ENCODE assay signal across 16 mouse cellular contexts in the genomic region with DNA sequence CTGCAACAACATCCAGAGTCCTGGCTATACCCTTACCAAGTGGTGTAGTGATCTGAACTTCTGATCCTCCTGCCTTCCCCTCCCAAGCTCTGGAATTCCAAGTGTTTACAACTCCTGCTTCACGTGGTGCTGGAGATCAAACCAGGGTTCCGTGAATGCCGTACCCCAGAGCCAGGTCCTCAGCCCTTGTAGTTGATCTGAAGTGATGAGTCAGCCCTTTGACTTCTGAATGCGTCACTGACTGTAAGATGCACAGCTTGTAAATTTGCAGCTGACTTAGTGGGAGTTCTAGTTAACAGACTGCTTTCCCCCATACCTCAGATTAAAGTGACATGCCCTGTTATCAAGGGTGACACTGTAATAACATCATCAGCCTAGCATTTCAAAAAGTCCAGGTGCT. TPM values are rescaled to one million over a fixed set of nuclear protein-coding genes. Genes with fewer than 3 reads are reported as not detected.
DNase-seq lines count a peak whose midpoint lies in the region; ATAC-seq and TF ChIP-seq lines count a peak whose summit lies in the region.
"Had no signal": no experiment of that assay in that cellular context is flagged by ENCODE, and none has a peak within 500 bp of the region (broad histone marks: within the 10 kb centered on the region; RNA-seq: fewer than 3 reads in every experiment).

No protein-coding gene starts in this region.

- H3K4me3 ChIP-seq in heart, postnatal 0 days (ENCODE audit: low read depth, low read length) = no peak overlapping the region
- H3K4me3 ChIP-seq in MEL (ENCODE audit: control insufficient read depth in 1 of 2, insufficient read depth in 1 of 2, low read depth in 2 of 2, low read length in 2 of 2) (no peak overlapping the region), myocyte (no peak overlapping the region)
- no peak overlapping the region for H3K4me3 ChIP-seq in intestine, embryonic 16.5 days (ENCODE audit: low read length)
- H3K4me3 ChIP-seq in hindbrain, embryonic 10.5 days = no peak overlapping the region
- H3K4me3 ChIP-seq: embryonic facial prominence, embryonic 15.5 days; liver, embryonic 13.5 days had no signal

- no peak overlapping the region for H3K9ac ChIP-seq in heart, postnatal 0 days (replicated peaks; ENCODE audit: low read depth, low read length)
- no peak overlapping the region for H3K9ac ChIP-seq in MEL (ENCODE audit: control insufficient read depth, low read depth, low read length, poor library complexity, severe bottlenecking)
- no peak overlapping the region for H3K9ac ChIP-seq in intestine, embryonic 16.5 days (ENCODE audit: low read depth, low read length)
- H3K9ac ChIP-seq: embryonic facial prominence, embryonic 15.5 days; liver, embryonic 13.5 days had no signal

- H3K4me1 ChIP-seq in heart, postnatal 0 days (ENCODE audit: control insufficient read depth, insufficient read depth) = peaks cover 74% of the 10 kb centered on the region
- H3K4me1 ChIP-seq in MEL (ENCODE audit: control insufficient read depth in 1 of 2, insufficient read depth in 2 of 2, low read length in 2 of 2) = peaks cover 8 to 31% of the 10 kb centered on the region in 2 experiments
- peaks cover 85% of the 10 kb centered on the region for H3K4me1 ChIP-seq in intestine, embryonic 16.5 days (ENCODE audit: control insufficient read depth, insufficient read depth, low read length)
- H3K4me1 ChIP-seq in hindbrain, embryonic 10.5 days (replicated peaks) = peaks cover 85% of the 10 kb centered on the region

- H3K4me2 ChIP-seq in heart, postnatal 0 days (ENCODE audit: low read depth, low read length) = no peak overlapping the region
- H3K4me2 ChIP-seq in intestine, embryonic 16.5 days (ENCODE audit: low read depth, low read length) = no peak overlapping the region
- peak overlapping the region; percentile 74 for H3K4me2 ChIP-seq in myocyte (ENCODE audit: low read depth)
- H3K4me2 ChIP-seq: liver, embryonic 13.5 days had no signal

- H3K27me3 ChIP-seq in heart, postnatal 0 days (ENCODE audit: control insufficient read depth, insufficient read depth, low read length) = no peaks in the 10 kb centered on the region
- H3K27me3 ChIP-seq in MEL (ENCODE audit: control insufficient read depth in 1 of 2, insufficient read depth in 2 of 2, low read length in 2 of 2) (no peaks in the 10 kb centered on the region), myocyte (ENCODE audit: control insufficient read depth, insufficient read depth, insufficient read length) (no peaks in the 10 kb centered on the region)
- no peaks in the 10 kb centered on the region for H3K27me3 ChIP-seq in intestine, embryonic 16.5 days (replicated peaks; ENCODE audit: control insufficient read depth, insufficient read depth, low read length)
- H3K27me3 ChIP-seq in hindbrain, embryonic 10.5 days (ENCODE audit: insufficient read depth, poor library complexity, severe bottlenecking) = no peaks in the 10 kb centered on the region
- H3K27me3 ChIP-seq: CH12.LX; embryonic facial prominence, embryonic 15.5 days; liver, embryonic 13.5 days had no signal

- H3ac ChIP-seq in myocyte (ENCODE audit: control insufficient read depth, insufficient read length) = no peak overlapping the region

- no peaks in the 10 kb centered on the region for H3K9me3 ChIP-seq in heart, postnatal 0 days (replicated peaks; ENCODE audit: control insufficient read depth, low read length)
- no peaks in the 10 kb centered on the region for H3K9me3 ChIP-seq in MEL (replicated peaks; ENCODE audit: insufficient read depth, low read length)
- no peaks in the 10 kb centered on the region for H3K9me3 ChIP-seq in intestine, embryonic 16.5 days (ENCODE audit: control insufficient read depth, low read length)
- no peaks in the 10 kb centered on the region for H3K9me3 ChIP-seq in hindbrain, embryonic 10.5 days
- H3K9me3 ChIP-seq: embryonic facial prominence, embryonic 15.5 days; liver, embryonic 13.5 days had no signal

- TF ChIP-seq POLR2A in MEL (IDR thresholded peaks at IDR 0.05; ENCODE audit: control insufficient read depth in 1 of 2, insufficient read depth in 1 of 2, low read depth in 1 of 2, low read length in 2 of 2, poor library complexity in 1 of 2) = no peak
- TF ChIP-seq POLR2A in myocyte (IDR thresholded peaks at IDR 0.05; ENCODE audit: insufficient read length, low read depth) = no peak

- TF ChIP-seq CTCF in heart, postnatal 0 days (IDR thresholded peaks at IDR 0.05; ENCODE audit: low read depth) = no peak
- TF ChIP-seq CTCF in MEL (IDR thresholded peaks at IDR 0.05 in 2 of 3, conservative IDR thresholded peaks at IDR 0.05 in 1 of 3; ENCODE audit: control insufficient read depth in 1 of 3, insufficient read depth in 1 of 3, low read depth in 2 of 3, low read length in 3 of 3, poor library complexity in 1 of 3, severe bottlenecking in 1 of 3) = no peak

- H3K79me2 ChIP-seq in MEL (ENCODE audit: control insufficient read depth, insufficient read depth, low read length, poor library complexity) (peaks cover 78% of the 10 kb centered on the region), myocyte (ENCODE audit: control insufficient read depth, insufficient read depth) (peaks cover 87% of the 10 kb centered on the region)

- no peak for DNase-seq in heart, postnatal 0 days (ENCODE audit: low spot score)
- no peak for DNase-seq in heart, adult 18-20 months
- DNase-seq in MEL (ENCODE audit: low read depth, low spot score) = peak; percentile 39
- DNase-seq in hindbrain, embryonic 10.5 days (ENCODE audit: low spot score) = no peak
- no peak for DNase-seq in testis, postnatal 14 days (ENCODE audit: low spot score)
- no peak for DNase-seq in embryo, embryonic 9.5 days (ENCODE audit: extremely low spot score)
- DNase-seq: cerebellum, postnatal 36 days; heart, postnatal 4 days; kidney, adult 2 months; liver, embryonic 13.5 days had no signal

- no peaks in the 10 kb centered on the region for H3K36me3 ChIP-seq in heart, postnatal 0 days (replicated peaks; ENCODE audit: control insufficient read depth, insufficient read depth, low read length)
- H3K36me3 ChIP-seq in MEL (ENCODE audit: control insufficient read depth in 1 of 2, insufficient read depth in 2 of 2, low read length in 2 of 2) (peaks cover 0 to 28% of the 10 kb centered on the region in 2 experiments; a peak in 2 of 4 replicates), myocyte (ENCODE audit: control insufficient read depth, insufficient read depth) (no peaks in the 10 kb centered on the region)
- no peaks in the 10 kb centered on the region for H3K36me3 ChIP-seq in intestine, embryonic 16.5 days (ENCODE audit: control insufficient read depth, insufficient read depth, low read length)
- no peaks in the 10 kb centered on the region for H3K36me3 ChIP-seq in hindbrain, embryonic 10.5 days
- H3K36me3 ChIP-seq: embryonic facial prominence, embryonic 15.5 days; liver, embryonic 13.5 days had no signal

- WGBS in heart, postnatal 0 days = 20% methylated on average over 4 of the region's 4 CpGs
- WGBS in intestine, embryonic 16.5 days = 13% methylated on average over 4 of the region's 4 CpGs
- WGBS in hindbrain, embryonic 10.5 days = 48% methylated on average over 4 of the region's 4 CpGs

- 0 out of 2 replicates have a peak, but pooled peaks have one; percentile 11 for ATAC-seq in heart, postnatal 0 days (ENCODE audit: insufficient read depth, low read depth)
- peak; percentile 41 for ATAC-seq in intestine, embryonic 16.5 days
- ATAC-seq: activated CD4-positive, CD25-positive, alpha-beta regulatory T cell, adult 4 months; forebrain, embryonic 16.5 days had no signal

- H3K27ac ChIP-seq in heart, postnatal 0 days (ENCODE audit: low read depth) = peak overlapping the region; percentile 26; the same call in 1 of the 2 replicates
- no peak overlapping the region for H3K27ac ChIP-seq in MEL (ENCODE audit: control insufficient read depth, low read depth, low read length)
- H3K27ac ChIP-seq in intestine, embryonic 16.5 days (ENCODE audit: low read length) = 0 out of 2 replicates have a peak overlapping the region, but pooled peaks have one; percentile 10
- no peak overlapping the region for H3K27ac ChIP-seq in hindbrain, embryonic 10.5 days
- H3K27ac ChIP-seq: liver, embryonic 13.5 days had no signal

- TF ChIP-seq EP300 in heart, postnatal 0 days (IDR thresholded peaks at IDR 0.05; ENCODE audit: low read depth) = no peak
- TF ChIP-seq EP300 in MEL (IDR thresholded peaks at IDR 0.05; ENCODE audit: low read depth in 1 of 2, low read length in 2 of 2) = no peak

- TF ChIP-seq RAD21 in MEL (IDR thresholded peaks at IDR 0.05; ENCODE audit: low read depth, low read length) = no peak

TF ChIP-seq in MEL, 35 proteins besides CTCF, POLR2A, EP300 and RAD21:
- TF ChIP-seq ZC3H11A (IDR thresholded peaks at IDR 0.05; ENCODE audit: low read depth, low read length) (no peak), MAFK (IDR thresholded peaks at IDR 0.05; ENCODE audit: borderline replicate concordance, low read depth, low read length) (0 out of 2 replicates have a peak, but pooled peaks have one; percentile 53), UBTF (IDR thresholded peaks at IDR 0.05; ENCODE audit: borderline replicate concordance, insufficient read depth, low read depth, low read length) (no peak), ETS1 (IDR thresholded peaks at IDR 0.05; ENCODE audit: low read depth, low read length) (peak; percentile 75), TAL1 (IDR thresholded peaks at IDR 0.05; ENCODE audit: low read length) (no peak)

TF ChIP-seq in myocyte, 11 proteins besides CTCF, POLR2A, EP300 and RAD21:
- no peak for TF ChIP-seq SRF (IDR thresholded peaks at IDR 0.05; ENCODE audit: control insufficient read depth, insufficient read length, low read depth)
- TF ChIP-seq USF1 (IDR thresholded peaks at IDR 0.05; ENCODE audit: low read depth) = peak; percentile 85
TF ChIP-seq in myocyte: peak in this region for 1.

RNA-seq across cellular contexts. Expression of gene Ryk, which starts 8.9 kb away (rescaled TPM):
- 60.2 and 66.1 TPM in 2 replicates for total RNA-seq in heart, postnatal 0 days (2014; rRNA removed; ENCODE audit: low replicate concordance)
- 8.2 and 8.8 TPM in 2 replicates for polyA plus RNA-seq in heart, postnatal 0 days (2015; fragmentation: Nextera tagmentation; extraction: Ambion mirVana)
- total RNA-seq in heart, adult 18-20 months (2021) = 10 to 100 TPM; 35.6 to 40.0 TPM
- 43.8 and 46.0 TPM in 2 replicates for total RNA-seq in MEL (2012; rRNA removed)
- polyA plus RNA-seq in MEL (2012; ENCODE audit: insufficient read depth in 1 of 2, insufficient read length in 2 of 2, low read depth in 1 of 2, low replicate concordance in 2 of 2, missing spikeins in 1 of 2) = 10 to 100 TPM; 46.4 to 47.3 TPM
- polyA plus RNA-seq in intestine, embryonic 16.5 days (2015; fragmentation: Nextera tagmentation; extraction: Ambion mirVana) = 13.5 and 14.4 TPM in 2 replicates
- 68.9 TPM for polyA plus RNA-seq in myocyte (2012; fragmentation: generic; extraction: Trizol)
- polyA plus RNA-seq in hindbrain, embryonic 10.5 days (2016; fragmentation: Nextera tagmentation; extraction: Ambion mirVana) = 13.3 and 13.9 TPM in 2 replicates

Comparison
In these comparisons a context has a peak if more than half of its experiments do, and no peak if none do; other contexts are left out.
1. H3K27ac ChIP-seq: peak in heart, postnatal 0 days (single experiment) and intestine, embryonic 16.5 days (single experiment); none in MEL (single experiment) and hindbrain, embryonic 10.5 days (single experiment).